Mouse (Mus musculus) central nervous system, embryonic 18 days (tissue): Measurements from ENCODE around the gene Nrd1. TPM values are rescaled to one million over a fixed set of nuclear protein-coding genes. Genes with fewer than 3 reads are reported as not detected.

Experiments
- polyA plus RNA-seq: library from polyadenylated mRNA; depleted of rRNA; stranded (reverse); fragments of >200 nt; gene quantifications from 2 replicates; pipeline ENCODE4 v1.2.3, GENCODE M21; 2012; rRNA removed

Nrd1 gene
- 131 and 159 TPM in 2 replicates for polyA plus RNA-seq

GRCm38 (mm10) chr4:108999999-109000950 lies at the start of gene Nrd1:
Gene Nrd1, plus strand, starts transcription at chr4:109000655.

Other genes with a start within 250 kb of the Nrd1 start
- 12.3 and 12.8 TPM in 2 replicates for gene Zfyve9, start 219.9 kb upstream of the Nrd1 start, polyA plus RNA-seq
- 120 and 121 TPM in 2 replicates for gene Btf3l4, start 167.0 kb upstream of the Nrd1 start, polyA plus RNA-seq
- 58.9 and 59.6 TPM in 2 replicates for gene Txndc12, start 166.1 kb upstream of the Nrd1 start, polyA plus RNA-seq
- 23.4 and 24.2 TPM in 2 replicates for gene Kti12, start 152.9 kb upstream of the Nrd1 start, polyA plus RNA-seq
- 0.04 and 0.12 TPM in 2 replicates for gene A730015C16Rik, start 152.0 kb upstream of the Nrd1 start, polyA plus RNA-seq
- gene Rab3b, start 121.6 kb upstream of the Nrd1 start, polyA plus RNA-seq = 127 and 132 TPM in 2 replicates
- gene Osbpl9, start 201.6 kb downstream of the Nrd1 start, polyA plus RNA-seq = 80.3 and 84.6 TPM in 2 replicates
- gene Calr4, start 233.8 kb downstream of the Nrd1 start, polyA plus RNA-seq = 0.23 and 0.31 TPM in 2 replicates